Mouse (Mus musculus) adrenal gland, postnatal 10 days (tissue): Measurements from ENCODE around the gene Tmem248. TPM values are rescaled to one million over a fixed set of nuclear protein-coding genes. Genes with fewer than 3 reads are reported as not detected.

ENCODE experiments used
- DNase-seq: peaks from one replicate; pipeline ENCODE4 v3.0.0; 2021; ENCODE audit warnings: mixed read lengths
- total RNA-seq, 2 experiments: library from RNA; stranded (reverse); gene quantifications; 2 replicates each; pipeline ENCODE4 v1.2.3; 2021

Gene Tmem248
- total RNA-seq, 2 experiments from 2014 or later: 48.6 to 54.3 TPM

DNA sequence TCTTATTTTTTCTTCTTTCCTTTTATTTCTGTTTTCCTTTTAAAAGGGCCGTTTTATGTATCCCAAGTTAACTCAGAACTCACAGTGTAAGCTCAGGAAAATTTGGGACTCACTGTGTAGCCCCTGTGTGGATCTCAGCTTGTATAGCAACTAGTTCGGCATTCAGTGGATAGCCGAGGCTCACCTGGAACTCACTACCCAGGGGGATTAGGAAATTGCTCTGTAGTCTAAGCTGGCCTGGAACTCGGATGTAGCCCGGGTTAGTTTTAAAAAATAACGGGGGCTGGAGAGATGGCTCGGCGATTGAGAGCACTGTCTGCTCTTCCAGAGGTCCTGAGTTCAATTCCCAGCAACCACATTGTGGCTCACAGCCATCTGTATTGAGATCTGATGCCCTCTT lies 40.4 kb downstream of the Tmem248 start:
- DNase-seq: no peak

DNA sequence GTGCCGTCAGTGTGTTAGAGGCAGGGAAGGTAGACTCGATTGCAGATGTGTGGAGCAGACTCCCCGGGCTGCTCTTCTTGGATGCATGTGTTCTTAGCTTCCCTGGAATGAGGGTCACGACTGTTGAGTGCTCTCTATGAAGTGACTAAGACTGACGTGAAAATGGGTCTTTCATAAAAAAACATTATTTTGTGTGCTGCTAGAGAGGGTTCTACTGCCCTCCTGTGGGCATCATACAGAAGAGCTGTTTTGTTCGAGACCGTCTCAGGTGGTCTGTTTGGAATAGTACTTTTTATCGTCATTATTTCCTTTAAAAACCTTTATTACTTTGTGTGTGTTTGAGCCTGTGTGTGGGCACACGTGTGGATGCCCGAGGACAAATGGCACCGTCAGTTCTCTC lies 46.6 kb downstream of the Tmem248 start:
- DNase-seq: no peak

DNA sequence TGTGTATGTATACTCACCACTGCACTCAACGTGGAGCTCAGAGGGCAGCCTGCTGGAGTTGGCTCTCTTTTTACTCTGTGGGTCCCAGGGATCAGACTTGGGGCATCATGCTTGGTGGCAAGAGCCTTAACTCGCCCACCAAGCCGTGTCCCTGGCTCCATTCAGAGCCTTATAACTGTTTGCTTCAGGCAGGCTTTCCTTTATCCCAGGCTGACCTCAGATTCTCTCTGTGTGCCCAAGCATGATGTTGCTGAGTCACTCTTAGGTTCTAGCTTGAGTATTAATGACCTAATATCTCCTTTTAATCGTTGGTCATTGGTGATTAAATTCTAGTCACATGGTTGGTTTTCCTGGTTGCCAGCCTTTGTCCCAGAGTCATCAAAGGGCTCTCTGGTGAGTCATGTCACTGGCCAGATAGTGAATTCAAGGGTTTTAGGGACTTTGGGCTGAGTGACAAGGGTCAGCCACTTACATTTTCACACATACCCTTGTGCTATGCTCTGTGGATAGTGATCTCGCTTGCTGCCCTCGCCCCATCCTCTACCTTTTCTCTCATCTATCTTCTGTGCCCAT lies 47.6 kb downstream of the Tmem248 start:
- no peak for DNase-seq

DNA sequence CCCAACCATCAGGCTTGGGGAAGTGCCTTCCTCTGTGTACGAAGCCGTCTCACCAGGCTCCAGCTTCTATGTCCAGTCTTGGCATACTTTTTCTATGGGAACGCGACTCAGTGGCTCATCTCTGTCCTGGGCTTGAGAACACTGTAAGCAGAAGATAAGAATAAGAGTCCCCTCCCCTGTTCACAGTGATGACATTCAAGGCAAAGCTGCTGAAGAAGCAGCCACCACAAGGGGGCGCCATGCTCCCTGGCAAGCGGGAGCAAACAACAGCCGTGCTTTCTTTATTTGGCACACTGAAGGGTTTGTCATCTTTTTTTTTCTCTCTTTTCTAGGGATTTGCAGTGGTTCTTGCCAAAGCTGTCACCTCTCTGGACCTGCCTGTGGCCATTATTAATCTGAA lies 49.8 kb downstream of the Tmem248 start:
- DNase-seq: peak; percentile 52

DNA sequence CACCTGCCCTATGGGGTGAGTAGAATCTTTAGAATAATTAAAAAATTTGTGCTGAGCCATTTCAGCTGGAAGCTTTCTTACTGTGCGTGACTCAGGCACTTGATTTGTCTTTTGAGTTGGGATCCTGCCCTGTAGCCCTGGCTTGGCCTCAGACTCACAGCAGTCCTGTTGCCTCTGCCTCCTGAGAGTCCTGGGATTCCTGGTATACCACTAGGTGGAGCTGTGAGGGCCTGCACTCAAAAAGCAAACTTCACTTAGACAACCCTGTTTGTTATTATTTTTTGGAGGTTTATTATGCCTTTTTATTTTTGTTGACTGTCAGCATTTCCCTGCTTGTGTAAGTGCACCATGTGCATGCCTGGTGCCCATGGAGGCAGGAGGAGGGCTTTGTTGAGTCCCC lies 50.4 kb downstream of the Tmem248 start:
- DNase-seq: peak; percentile 37

DNA sequence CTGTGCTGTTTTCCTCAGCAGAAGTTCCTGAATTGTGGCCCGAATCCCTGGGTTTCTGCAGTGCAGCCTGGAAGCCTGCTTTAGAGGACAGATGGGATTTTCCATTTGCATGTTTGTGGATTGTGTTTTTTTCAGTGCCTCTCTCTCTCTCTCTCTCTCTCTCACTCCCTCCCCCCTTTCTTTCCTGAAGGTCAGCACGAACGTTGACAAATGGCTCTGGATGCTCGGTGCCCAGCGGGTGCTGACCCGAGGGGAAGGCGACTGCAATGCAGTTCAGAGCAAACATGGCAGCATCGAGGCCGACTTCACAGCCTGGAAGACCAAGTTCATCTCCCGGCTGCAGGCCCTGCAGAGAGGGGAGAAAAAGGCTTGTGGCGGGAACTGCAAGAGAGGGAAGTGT lies 52.1 kb downstream of the Tmem248 start:
- peak; percentile 55 for DNase-seq

DNA sequence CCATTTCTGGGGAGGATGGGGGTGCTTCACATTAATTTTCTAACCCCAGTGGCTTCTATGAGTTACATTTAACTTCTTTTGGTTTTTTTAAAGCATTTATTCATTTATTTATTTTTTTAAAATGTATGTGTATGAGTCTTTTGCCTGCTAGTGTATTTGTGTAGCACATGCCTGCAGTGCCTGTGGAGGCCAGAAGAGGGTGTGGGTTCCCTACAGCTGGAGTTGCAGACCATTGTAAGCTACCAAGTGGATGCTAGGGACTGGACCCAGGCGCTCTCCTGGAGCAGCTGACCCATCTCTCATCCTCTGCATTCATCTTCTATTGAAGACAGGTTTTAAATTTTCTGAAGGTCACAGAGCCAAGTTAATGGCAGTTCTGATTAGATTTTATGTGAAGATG lies 55.5 kb downstream of the Tmem248 start:
- DNase-seq: no peak

DNA sequence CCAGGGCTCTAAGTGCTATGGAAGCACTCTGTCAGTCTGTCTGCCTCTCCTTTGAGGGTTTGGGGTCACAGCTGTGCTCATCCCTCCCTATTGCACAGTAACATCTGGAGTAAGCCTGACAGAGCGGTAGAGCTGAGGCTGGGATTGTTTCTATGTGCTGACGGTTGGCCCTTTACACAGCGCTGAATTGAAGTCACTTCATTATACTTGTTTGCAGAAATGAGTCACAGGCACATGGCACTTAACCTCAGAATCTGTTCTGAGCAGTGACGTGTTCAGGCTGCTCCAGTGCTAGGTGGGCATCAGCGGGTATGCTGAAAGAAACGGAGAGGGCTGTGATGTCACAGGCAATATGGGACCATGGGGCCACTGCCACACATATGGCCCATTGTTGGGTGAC lies 56.2 kb downstream of the Tmem248 start:
- DNase-seq: no peak

DNA sequence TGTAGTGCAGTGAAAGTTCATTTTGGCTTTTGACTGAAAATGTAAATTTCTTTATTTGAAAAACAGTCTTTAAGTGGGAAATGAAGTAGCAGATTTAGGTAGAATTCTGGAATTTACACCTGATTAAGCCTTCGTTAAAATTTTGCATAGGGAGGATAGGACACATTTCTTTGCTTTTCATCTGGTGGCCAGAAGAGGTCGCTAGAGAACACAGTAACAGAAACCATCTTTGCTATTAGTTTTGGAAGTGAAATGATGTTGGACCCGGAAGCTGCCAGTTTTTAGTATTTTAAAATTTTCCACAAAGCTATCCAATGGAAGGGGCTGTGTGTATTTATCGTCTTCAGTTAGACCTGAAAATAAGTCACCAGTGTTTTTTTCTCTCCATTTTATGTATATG lies 58.6 kb downstream of the Tmem248 start:
- peak; percentile 52 for DNase-seq

DNA sequence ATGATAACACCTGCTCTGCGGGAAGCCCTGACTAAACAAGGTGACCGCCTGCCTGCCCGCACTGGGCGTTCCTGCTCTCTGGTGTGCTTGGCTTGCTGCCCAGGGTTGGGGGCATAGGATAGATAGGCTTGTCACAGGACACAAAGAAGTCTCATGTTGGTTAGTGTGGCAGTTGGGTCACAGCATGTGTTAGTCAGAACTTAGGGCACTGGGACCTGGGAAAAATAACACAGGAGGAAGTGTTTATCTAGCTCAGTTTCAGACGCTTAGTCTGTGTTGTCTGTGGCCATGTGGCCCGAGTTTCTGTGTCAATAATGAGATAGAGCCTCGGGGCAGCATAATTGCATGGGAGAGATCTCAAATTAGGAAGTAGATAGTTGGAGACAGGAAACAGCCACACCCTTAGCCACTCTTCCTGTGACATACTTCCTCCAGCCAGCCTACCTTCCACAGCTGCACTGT lies 61.2 kb downstream of the Tmem248 start:
- DNase-seq: no peak

DNA sequence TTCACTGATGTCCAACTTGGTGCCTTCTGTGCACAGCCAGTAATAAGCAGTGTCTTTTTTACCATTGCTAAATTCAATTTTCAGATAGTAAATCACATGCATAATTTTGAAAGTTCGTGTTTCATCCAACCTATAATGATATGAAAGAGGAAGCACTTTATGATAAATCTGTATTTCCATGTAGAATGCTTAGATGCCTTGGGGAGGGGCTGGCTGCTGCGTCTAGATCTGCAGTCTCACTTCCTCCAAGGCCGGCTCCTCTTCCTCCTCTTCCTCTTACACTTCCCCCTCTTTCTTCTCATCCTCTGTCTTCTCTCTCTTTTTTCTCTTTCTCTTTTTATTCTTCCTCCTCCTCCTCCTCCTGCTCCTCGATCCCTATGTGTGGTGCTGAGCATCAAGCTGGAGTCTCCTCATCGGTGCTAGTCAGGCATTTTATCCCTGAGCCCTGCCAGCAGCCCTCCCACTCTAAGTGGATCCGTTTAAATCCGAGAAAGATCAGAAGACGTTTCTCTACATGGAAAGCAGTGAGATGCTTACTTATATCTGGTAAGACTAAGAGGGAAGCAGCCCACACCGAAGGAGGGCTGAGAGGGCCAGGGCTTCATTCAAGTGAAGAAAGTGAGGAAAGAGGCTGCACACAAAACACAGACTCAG lies 66.3 kb downstream of the Tmem248 start:
- no peak for DNase-seq

DNA sequence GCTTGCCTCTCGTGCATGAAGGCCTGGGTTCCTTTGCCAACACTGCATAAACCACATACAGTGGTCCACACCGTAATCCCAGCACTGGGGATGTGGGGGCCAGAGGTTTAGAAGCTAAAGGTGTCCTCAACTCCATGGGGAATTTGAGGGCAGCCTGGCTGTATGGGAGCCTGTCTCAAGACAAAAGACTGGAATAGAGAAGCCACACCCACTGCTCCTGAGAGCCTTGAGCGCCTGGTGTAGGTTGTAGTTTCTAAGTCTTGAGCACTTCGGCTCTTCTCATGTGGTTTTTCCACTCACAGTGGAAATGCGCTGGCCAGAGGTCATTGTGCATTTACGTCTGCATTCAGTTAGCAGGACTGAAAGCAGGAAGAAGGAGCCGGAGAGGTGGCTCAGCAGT lies 71.2 kb downstream of the Tmem248 start:
- DNase-seq: no peak

DNA sequence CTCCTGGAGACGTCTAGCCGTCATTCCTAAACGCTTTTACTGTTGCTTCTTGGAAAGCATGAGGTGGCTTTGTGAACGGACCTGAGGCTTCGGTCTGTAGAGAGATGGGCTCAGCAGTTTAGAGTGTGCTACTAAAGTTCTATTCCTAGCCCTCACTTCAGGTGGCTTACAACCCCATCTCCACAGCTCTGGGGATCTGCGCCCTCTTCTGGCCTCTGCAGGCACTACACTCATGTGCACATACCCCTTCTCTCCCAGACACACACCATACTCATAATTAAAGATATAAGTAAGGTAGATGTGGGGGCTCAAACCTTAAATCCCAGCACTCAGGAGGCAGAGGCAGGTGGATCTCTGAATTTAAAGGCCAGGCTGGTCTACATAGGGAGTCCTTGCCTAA lies 73.4 kb downstream of the Tmem248 start:
- DNase-seq: no peak

DNA sequence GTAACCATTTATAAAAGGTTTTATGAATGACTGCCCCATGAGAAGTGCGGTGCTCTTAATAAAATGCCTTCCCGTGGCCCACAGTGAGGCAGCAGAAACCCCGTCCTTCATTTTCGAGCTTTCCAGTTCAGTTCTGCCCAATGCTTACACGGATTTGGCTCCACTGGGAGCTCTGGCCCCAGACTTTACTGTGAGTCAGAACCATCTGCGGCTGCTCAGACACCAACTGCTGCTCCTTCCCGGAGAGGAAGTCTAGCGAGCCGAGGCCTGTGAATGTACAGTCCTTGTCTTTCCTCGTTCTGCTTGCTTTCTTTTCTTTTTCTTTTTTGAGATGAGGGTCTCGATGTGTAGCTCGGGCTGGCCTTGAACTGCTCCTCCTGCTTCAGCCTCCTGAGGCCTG lies 73.9 kb downstream of the Tmem248 start:
- DNase-seq: no peak

DNA sequence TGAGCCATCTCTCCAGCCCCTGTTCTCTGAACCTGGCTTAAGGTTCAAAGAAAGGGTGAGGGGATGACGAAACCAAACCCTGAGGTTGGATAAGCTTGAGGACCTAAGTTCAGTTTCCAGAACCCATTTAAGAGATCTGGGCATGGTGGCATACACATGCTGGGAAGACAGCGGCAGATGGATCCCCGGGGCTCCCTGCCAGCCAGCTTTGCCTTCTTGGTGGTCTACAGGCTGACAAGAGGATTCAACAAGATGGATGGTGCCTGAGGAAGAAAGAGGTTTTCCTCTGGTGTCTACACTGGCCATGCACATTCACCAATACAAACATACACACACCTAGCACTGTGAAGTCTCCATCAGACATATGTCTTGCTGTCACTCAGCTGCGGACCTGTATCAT lies 76.1 kb downstream of the Tmem248 start:
- no peak for DNase-seq

Other genes starting within 250 kb of the Tmem248 start
- gene Gusb, start 214.0 kb upstream of the Tmem248 start, total RNA-seq: 10 to 100 TPM; 41.0 to 44.6 TPM
- gene Asl, start 187.8 kb upstream of the Tmem248 start, total RNA-seq: 100 to 1,000 TPM; 120 to 174 TPM
- 10 to 100 TPM; 27.7 to 34.4 TPM for gene Crcp, start 187.8 kb upstream of the Tmem248 start, total RNA-seq
- 10 to 100 TPM; 35.1 to 40.0 TPM for gene Tpst1, start 143.8 kb upstream of the Tmem248 start, total RNA-seq
- 1 to 10 TPM; 5.3 to 8.5 TPM for gene Kctd7, start 72.2 kb upstream of the Tmem248 start, total RNA-seq
- 10 to 100 TPM; 35.6 to 41.5 TPM for gene Rabgef1, start 45.3 kb upstream of the Tmem248 start, total RNA-seq
- 10 to 100 TPM; 65.6 to 68.5 TPM for gene Sbds, start 38.4 kb downstream of the Tmem248 start, total RNA-seq
- gene Tyw1, start 38.5 kb downstream of the Tmem248 start, total RNA-seq: 10 to 100 TPM; 17.8 to 21.4 TPM
- gene Caln1, start 152.4 kb downstream of the Tmem248 start, total RNA-seq: 10 to 100 TPM; 26.8 to 33.5 TPM
- gene A330070K13Rik, start 167.6 kb downstream of the Tmem248 start, total RNA-seq: not detected